Mouse (Mus musculus): Measurements from ENCODE around the gene Rhobtb1. TPM values are rescaled to one million over a fixed set of nuclear protein-coding genes. Genes with fewer than 3 reads are reported as not detected.

Gene Rhobtb1
- total and polyA plus RNA-seq, 2 experiments from 2014 or later = 29.9 to 38.4 TPM

GRCm38 (mm10) chr10:69179341-69179740 is 28.1 kb downstream of the Rhobtb1 start:
- Histone ChIP-seq H3K4me2 (ENCODE audit: low read depth, low read length) (no peak overlapping the region), H3K27ac (ENCODE audit: low read depth) (no peak overlapping the region), H3K36me3 (replicated peaks; ENCODE audit: control insufficient read depth, insufficient read depth, low read length) (no peaks in the 10 kb centered on the region), H3K9me3 (replicated peaks; ENCODE audit: control insufficient read depth, low read length) (no peaks in the 10 kb centered on the region), H3K9ac (replicated peaks; ENCODE audit: low read depth, low read length) (no peak overlapping the region), H3K4me3 (ENCODE audit: low read depth, low read length) (no peak overlapping the region), H3K27me3 (ENCODE audit: control insufficient read depth, insufficient read depth, low read length) (no peaks in the 10 kb centered on the region), H3K4me1 (ENCODE audit: control insufficient read depth, insufficient read depth) (no peaks in the 10 kb centered on the region)
- WGBS = 90% methylated on average over 1 of the region's 1 CpGs
- no peak for DNase-seq (ENCODE audit: low spot score)
- ATAC-seq (ENCODE audit: insufficient read depth, low read depth) = no peak
- no peak for TF ChIP-seq EP300 (IDR thresholded peaks at IDR 0.05; ENCODE audit: low read depth)
- TF ChIP-seq CTCF (IDR thresholded peaks at IDR 0.05; ENCODE audit: low read depth) = no peak

- Histone ChIP-seq H3K9ac (replicated peaks; ENCODE audit: low read depth, low read length) (no peak overlapping the region), H3K4me1 (ENCODE audit: control insufficient read depth, insufficient read depth) (no peaks in the 10 kb centered on the region), H3K27ac (ENCODE audit: low read depth) (no peak overlapping the region), H3K27me3 (ENCODE audit: control insufficient read depth, insufficient read depth, low read length) (no peaks in the 10 kb centered on the region), H3K9me3 (replicated peaks; ENCODE audit: control insufficient read depth, low read length) (no peaks in the 10 kb centered on the region), H3K4me2 (ENCODE audit: low read depth, low read length) (no peak overlapping the region), H3K36me3 (replicated peaks; ENCODE audit: control insufficient read depth, insufficient read depth, low read length) (no peaks in the 10 kb centered on the region), H3K4me3 (ENCODE audit: low read depth, low read length) (no peak overlapping the region)
- 61% methylated on average over 3 of the region's 3 CpGs for WGBS
- DNase-seq (ENCODE audit: low spot score) (no peak), ATAC-seq (ENCODE audit: insufficient read depth, low read depth) (no peak)
- TF ChIP-seq EP300 (IDR thresholded peaks at IDR 0.05; ENCODE audit: low read depth) (no peak), CTCF (IDR thresholded peaks at IDR 0.05; ENCODE audit: low read depth) (no peak)
Observed at GRCm38 (mm10) chr10:69180997-69181396, 29.8 kb downstream of the Rhobtb1 start.

- Histone ChIP-seq H3K4me3 (ENCODE audit: low read depth, low read length) (no peak overlapping the region), H3K36me3 (replicated peaks; ENCODE audit: control insufficient read depth, insufficient read depth, low read length) (no peaks in the 10 kb centered on the region), H3K9ac (replicated peaks; ENCODE audit: low read depth, low read length) (no peak overlapping the region), H3K27ac (ENCODE audit: low read depth) (no peak overlapping the region), H3K4me2 (ENCODE audit: low read depth, low read length) (no peak overlapping the region), H3K9me3 (replicated peaks; ENCODE audit: control insufficient read depth, low read length) (no peaks in the 10 kb centered on the region), H3K4me1 (ENCODE audit: control insufficient read depth, insufficient read depth) (no peaks in the 10 kb centered on the region), H3K27me3 (ENCODE audit: control insufficient read depth, insufficient read depth, low read length) (no peaks in the 10 kb centered on the region)
- ATAC-seq (ENCODE audit: insufficient read depth, low read depth) (no peak), DNase-seq (ENCODE audit: low spot score) (no peak)
- TF ChIP-seq EP300 (IDR thresholded peaks at IDR 0.05; ENCODE audit: low read depth) (no peak), CTCF (IDR thresholded peaks at IDR 0.05; ENCODE audit: low read depth) (no peak)
- 93% methylated on average over 4 of the region's 4 CpGs for WGBS
Observed at GRCm38 (mm10) chr10:69184903-69185302, 33.7 kb downstream of the Rhobtb1 start.

DNA sequence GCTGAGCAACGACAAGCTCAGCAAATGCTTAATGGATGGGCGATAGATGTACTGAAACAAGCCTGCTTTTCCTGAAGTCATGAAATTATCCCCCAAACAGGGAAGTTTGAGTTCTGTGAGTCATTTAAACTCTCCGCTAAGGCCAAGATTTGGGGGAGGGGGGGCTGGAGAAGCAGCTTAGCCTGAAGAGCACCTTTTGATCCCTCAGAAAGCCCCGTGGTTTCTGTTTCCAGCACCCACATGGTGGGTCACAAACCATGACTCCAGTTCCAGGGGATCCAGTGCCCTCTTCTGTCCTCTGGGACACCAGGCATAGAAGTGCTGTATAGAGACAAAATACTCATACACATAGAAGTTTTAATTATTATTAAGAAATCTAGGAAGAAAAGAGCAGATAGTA is 34.2 kb downstream of the Rhobtb1 start:
- Histone ChIP-seq H3K9me3 (replicated peaks; ENCODE audit: control insufficient read depth, low read length) (no peaks in the 10 kb centered on the region), H3K9ac (replicated peaks; ENCODE audit: low read depth, low read length) (no peak overlapping the region), H3K4me2 (ENCODE audit: low read depth, low read length) (peak overlapping the region; percentile 57), H3K27ac (ENCODE audit: low read depth) (peak overlapping the region; percentile 67), H3K36me3 (replicated peaks; ENCODE audit: control insufficient read depth, insufficient read depth, low read length) (no peaks in the 10 kb centered on the region), H3K27me3 (ENCODE audit: control insufficient read depth, insufficient read depth, low read length) (no peaks in the 10 kb centered on the region), H3K4me1 (ENCODE audit: control insufficient read depth, insufficient read depth) (no peaks in the 10 kb centered on the region), H3K4me3 (ENCODE audit: low read depth, low read length) (no peak overlapping the region)
- TF ChIP-seq EP300 (IDR thresholded peaks at IDR 0.05; ENCODE audit: low read depth) (no peak), CTCF (IDR thresholded peaks at IDR 0.05; ENCODE audit: low read depth) (no peak)
- 72% methylated on average over 4 of the region's 4 CpGs for WGBS
- ATAC-seq (ENCODE audit: insufficient read depth, low read depth) (no peak), DNase-seq (ENCODE audit: low spot score) (no peak)

DNA sequence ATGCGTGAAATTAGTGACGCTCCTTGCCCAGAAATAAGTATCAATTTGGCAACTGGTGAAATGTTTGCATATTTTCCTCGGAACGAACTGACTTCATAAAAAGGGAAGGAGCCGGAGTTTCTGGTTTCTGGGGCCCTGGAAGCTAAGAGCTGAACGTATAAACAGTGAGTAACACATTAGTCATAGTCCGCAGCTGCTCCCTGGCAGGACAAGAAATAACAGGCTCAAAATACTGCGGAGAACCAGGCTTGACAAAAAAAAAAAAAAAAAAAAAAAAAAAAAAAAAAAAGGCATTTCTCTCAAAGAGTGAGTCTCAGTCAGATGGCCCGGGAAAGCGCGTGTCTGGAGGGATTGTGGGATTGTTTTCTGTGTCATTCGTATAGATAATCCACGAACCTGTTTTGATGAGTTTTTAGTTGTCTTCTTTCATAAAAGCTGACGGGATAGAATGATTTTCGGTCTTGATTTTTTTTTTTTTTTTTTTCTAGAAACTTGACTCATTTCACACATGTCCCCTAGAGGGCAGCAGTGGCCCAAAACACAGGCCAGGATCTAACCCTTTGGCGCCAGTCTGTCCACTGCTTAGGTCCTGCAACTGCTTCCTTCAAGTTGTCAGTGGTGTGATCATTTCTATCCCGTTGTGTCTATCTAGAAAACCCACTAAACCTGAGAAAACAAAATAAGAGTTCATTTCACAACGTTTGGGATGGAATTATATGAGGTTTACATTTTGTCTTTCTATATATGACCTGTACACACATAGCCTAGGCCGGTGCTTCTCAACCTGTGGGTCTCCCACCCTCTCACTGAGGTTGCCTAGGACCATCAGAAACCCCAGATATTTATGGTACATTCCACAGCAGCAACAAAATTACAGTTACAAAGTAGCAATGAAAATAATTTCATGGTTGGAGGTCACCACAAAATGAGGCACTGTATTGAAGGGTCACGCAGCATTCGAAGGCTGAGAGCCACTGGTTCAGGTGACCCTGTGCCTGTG is 35.0 kb downstream of the Rhobtb1 start:
- peak; percentile 83 for DNase-seq (ENCODE audit: low spot score)
- peak overlapping the region; percentile 38 for H3K4me3 ChIP-seq (ENCODE audit: low read depth, low read length)
- H3K27ac ChIP-seq (ENCODE audit: low read depth) = peak overlapping the region; percentile 67
- H3K9me3 ChIP-seq (replicated peaks; ENCODE audit: control insufficient read depth, low read length) = no peaks in the 10 kb centered on the region
- 20% methylated on average over 21 of the region's 21 CpGs for WGBS
- H3K9ac ChIP-seq (replicated peaks; ENCODE audit: low read depth, low read length) = 0 out of 2 replicates have a peak overlapping the region, but pooled peaks have one; percentile 27
- peak; percentile 87 for ATAC-seq (ENCODE audit: insufficient read depth, low read depth)
- peak overlapping the region; percentile 57 for H3K4me2 ChIP-seq (ENCODE audit: low read depth, low read length)
- no peaks in the 10 kb centered on the region for H3K4me1 ChIP-seq (ENCODE audit: control insufficient read depth, insufficient read depth)
- peak; percentile 70 for TF ChIP-seq CTCF (IDR thresholded peaks at IDR 0.05; ENCODE audit: low read depth)
- 0 out of 2 replicates have a peak, but pooled peaks have one; percentile 18 for TF ChIP-seq EP300 (IDR thresholded peaks at IDR 0.05; ENCODE audit: low read depth)
- H3K27me3 ChIP-seq (ENCODE audit: control insufficient read depth, insufficient read depth, low read length) = no peaks in the 10 kb centered on the region
- no peaks in the 10 kb centered on the region for H3K36me3 ChIP-seq (replicated peaks; ENCODE audit: control insufficient read depth, insufficient read depth, low read length)
